Mouse (Mus musculus) adrenal gland, postnatal 25 days (tissue): ENCODE results near the gene Ippk. TPM values are rescaled to one million over a fixed set of nuclear protein-coding genes. Genes with fewer than 3 reads are reported as not detected.

Experiments used
- DNase-seq: peaks from one replicate; pipeline ENCODE4 v3.0.0; 2021; ENCODE audit warnings: mixed read lengths
- long read RNA-seq: library from polyadenylated mRNA; stranded (forward); transcript quantifications from one replicate; pipeline ENCODE4 v2.0.0, GENCODE M21; 2021
- total RNA-seq: library from RNA; stranded (reverse); gene quantifications from 2 replicates; pipeline ENCODE4 v1.2.3, GENCODE M21; 2021

Ippk gene
- total RNA-seq: 24.1 and 27.7 TPM in 2 replicates
- long read RNA-seq, full-length matches to known transcripts: 61 of 69 reads
- long read RNA-seq, partial matches to known transcripts: 3 of 69 reads
- long read RNA-seq, other reads (novel, unspliced or antisense): 5 of 69 reads

DNA sequence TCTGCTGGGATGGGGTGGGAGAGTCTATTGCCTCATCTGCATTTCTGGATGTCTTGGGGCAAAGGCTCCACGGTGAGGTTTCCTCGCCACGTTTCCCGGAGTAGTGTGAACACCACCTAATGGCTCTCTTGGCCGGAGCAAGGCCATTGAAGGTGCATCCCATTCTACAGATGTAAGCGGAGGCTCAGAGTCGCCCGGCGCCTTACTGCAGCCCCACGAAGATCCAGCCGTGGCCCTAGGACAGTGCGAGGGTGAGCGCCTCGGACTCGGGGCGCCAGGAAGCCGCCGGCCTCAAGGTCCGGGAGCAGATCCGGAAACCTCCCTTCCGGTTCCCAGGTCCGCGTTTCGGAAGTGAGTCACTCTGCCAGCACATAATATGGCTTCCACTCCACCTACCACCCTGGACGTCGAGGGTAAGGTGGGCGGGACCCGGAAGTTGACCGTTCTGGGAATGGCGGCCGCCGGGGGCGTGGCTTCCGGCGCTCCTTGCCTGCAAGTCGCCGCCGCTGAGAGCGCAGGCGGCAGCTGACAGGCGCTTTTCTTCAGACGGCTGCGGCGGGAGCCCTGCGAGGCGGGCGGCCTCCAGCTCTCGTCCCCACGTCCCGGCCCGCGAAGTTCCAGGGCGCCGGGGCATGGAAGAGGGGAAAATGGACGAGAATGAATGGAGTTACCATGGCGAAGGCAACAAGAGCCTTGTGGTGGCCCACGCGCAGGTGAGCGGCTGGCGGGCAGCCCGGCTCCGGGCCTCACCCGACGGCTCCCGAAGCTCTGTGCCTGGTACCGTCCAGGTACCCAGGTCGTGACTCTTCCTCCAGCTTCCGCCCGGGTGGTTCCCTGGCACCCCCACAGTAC lies at the start of gene Ippk:
Gene Ippk (plus strand): TSS at position 496 of the 852 bp plus-strand sequence.
- peak; percentile 97 for DNase-seq

DNA sequence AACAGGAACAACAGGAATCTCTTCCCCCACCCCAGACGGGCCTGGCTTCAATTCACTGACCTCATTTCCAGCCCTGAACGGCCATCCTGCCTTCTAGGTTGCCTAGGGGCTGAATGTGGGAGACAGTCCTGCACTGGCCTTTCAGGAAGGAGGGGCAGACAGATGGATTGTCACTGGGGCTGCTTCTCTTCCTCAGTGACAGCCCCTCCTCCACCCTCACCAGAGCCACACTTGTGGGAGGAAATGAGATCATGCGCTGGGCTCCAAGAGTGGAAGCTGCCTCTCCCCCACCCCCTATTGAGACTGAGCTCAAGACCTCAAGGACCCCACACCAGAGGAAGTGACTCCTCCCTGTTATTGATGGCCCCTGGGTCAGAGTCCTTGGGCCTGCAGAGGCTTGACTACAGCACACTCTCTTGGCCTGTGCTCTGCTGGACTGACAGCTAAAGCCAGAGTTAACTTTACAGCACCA lies 49.6 kb upstream of the Ippk start:
- DNase-seq: peak; percentile 55

DNA sequence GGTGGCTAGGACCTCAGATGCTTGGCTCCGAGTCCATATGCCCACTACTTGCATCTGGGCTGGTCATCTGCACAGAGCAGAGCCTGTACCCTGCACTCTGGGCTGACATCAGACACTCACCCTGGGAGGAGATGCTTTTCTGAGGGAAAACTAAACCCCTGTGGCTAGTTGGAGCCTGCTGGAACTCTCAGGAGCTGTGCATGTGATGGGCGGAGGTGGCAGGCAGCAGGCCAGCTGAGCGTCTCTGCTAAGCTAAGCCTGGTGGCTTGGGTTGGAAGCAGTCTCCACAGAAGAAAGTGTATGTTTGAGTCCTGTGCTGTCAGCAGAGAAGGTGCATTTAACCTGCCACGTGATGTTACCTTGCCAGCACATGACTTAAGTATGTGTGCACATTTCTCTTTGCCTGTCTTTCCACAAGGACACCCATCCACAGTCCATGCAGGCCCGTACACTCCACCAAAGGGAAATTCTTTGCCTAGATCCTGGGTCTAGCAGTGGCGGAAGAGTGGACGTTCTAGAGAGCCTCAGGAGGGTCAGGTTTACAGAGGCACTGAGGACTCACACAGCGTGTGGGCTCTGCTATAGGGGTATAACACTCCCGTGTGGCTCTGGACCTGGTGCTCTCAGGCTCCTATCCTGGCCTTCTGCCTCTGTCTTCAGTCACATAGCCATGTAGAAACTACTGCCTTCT lies 48.5 kb upstream of the Ippk start:
- no peak for DNase-seq

DNA sequence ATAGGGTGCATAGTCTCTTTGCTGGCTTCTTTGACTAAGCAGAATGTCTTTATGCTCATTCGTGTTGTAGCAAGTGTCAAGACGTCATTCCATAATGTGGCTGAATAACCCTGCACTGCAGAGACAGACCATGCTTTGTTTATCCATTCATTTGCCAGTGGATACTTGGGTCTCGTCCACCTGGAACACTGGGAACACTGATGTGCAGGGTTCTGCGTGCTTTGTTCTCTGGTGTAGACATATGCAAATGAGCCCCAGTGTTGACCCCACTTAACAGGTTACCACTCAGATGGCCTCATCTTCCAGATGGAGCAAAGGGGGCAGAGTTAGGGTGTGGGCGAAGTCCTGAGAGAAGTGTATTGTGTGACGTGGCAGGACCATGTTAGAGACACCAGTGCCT lies 46.7 kb upstream of the Ippk start:
- no peak for DNase-seq

DNA sequence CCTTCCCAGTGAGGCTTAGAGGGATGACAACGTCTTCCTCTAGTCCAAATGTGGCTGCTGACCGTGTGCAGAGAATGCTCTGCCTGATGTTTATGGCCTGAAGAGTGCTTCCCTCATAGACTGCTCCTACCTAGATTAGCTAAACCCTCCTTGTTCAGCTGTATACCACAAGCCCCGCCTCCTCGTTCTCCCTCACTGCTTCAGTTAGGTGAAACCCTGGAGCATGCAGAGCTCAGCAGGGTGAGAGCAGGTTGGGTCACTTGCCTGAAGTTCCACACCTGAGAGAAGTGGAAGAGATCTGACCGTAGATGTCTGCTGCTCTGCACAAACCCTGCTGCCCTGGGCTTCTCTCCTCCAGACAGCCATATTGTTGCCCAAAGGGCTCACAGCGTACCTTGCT lies 46.3 kb upstream of the Ippk start:
- DNase-seq: no peak

DNA sequence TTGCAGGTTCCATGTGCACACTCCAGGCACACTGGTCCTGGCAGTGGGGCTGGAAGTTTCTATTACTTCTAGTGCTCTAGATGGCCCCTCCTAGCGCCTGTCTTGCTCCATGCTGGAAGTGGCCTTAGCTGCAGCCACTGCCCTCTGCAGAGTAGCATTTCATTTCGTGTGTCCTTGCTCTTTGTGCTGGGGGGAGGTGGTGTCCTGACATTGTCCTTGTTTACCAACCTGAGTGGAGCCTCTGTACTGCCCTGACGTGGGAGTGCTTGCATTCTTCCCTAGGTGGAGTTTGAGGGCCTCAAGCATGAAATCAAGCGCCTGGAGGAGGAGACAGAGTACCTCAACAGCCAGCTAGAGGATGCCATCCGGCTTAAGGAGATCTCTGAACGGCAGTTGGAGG lies 43.4 kb upstream of the Ippk start:
- no peak for DNase-seq

DNA sequence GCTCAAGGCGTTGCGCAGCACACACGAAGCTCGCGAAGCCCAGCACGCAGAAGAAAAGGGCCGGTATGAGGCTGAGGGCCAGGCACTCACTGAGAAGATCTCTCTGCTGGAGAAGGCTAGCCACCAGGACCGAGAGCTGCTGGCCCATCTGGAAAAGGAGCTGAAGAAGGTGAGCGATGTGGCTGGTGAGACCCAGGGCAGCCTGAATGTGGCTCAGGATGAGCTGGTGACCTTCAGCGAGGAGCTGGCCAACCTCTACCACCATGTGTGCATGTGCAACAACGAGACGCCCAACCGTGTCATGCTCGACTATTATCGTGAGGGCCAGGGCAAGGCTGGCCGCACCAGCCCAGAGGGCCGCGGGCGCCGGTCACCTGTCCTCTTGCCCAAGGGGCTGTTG lies 41.7 kb upstream of the Ippk start:
- DNase-seq: no peak

DNA sequence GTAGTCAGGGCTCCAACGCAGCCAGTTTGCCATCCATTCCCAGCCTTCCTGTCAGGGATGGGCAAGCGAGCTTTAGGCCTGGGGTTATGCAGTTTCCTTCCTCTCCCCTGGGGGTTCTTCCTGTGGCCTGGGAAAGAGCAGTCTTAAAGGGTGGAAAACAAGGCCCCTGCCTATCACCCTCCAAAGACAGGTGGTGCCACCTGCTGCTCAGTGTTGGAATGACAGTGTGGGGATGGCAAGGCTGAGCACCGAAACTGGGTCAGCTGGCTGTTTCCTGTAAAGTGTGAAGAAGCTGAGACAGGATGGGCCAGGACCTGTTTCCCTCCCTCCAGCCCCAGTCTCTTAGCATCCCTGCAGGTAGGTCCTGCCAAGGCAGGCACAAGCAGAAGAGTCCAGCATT lies 39.8 kb upstream of the Ippk start:
- DNase-seq: peak; percentile 89

DNA sequence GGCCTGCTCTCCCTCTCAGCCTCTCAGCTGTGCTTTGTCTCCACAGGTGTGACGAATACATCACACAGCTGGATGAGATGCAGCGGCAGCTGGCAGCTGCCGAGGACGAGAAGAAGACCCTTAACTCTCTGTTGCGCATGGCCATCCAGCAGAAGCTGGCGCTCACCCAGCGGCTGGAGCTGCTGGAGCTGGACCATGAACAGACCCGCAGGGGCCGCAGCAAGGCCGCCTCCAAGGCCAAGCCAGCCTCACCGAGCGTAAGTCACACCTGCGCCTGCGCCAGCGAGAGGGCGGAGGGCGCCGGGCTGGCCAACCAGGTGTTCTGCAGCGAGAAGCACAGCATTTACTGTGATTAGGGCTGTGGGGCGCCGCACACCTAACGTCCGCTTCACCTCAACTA lies 38.1 kb upstream of the Ippk start:
- DNase-seq: no peak

DNA sequence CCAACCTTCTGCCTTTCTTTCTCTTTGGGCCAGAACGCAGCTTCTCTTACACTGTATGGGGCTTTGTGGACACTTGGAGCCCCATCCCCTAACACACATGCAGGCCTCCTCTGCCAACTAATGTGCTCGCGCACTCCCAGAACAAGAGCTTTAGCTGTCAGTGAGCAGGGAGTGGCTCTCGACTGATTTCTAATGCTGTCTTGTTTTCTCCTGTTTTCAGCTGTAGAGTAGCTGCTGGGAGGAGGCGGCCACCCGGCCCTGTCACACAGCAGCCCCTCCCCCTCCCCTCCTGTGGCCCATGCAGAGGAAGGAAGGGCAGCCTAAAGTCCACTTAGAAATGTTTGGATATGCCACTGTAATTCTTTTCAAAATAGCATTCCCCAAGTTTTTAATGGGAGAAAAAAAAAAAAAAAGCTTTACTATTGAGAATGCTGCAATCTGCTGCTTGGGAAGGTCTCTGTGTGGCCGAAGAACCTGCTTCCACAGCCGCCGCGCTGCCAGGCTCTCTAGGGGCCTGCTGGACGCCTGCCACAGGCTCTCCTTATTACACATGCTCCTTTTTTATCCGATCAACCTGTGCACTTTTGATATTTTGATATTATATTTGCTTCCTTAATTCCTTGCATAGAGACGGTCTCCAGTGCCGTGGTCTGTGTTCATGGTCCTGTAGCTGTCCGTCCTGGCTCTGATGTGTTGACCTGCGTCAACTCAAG lies 36.1 kb upstream of the Ippk start:
- DNase-seq: no peak

DNA sequence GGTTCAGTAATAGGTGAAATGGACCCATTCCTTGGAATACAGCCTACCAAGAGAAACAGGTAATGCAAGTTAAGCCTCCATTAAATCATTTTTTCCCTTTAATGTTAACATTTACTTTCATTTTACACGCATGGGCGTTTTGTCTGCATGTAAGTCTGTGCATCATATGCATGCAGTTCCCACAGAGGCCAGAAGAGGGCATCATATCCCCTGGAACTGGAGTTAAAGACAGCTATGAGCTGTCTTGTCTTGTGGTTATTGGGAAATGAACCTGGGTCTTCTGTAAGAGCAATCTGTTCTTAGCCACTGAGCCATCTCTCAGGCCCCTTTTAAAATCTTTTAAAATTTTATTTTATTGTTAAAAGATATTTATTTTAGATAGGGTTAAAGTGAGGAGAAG lies 29.7 kb upstream of the Ippk start:
- DNase-seq: no peak

DNA sequence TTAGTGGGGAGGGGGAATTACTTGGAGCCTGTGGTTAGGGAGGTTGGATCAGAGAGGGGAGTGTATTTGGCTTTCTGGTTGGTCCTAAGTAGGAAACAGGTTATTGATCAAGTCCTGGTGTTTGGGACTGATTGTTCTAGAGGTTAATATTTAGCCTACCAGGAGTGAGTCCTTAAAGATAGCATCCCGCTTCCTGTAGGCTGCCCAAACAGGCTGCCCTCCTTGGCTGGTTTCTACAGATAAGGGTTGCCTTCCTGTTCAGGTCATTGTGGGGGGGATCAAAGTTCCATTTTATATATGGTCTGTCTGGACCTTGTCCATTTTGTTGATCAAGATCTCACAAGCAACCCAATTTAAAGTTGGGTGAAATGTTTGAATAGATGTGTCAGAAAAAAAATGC lies 27.5 kb upstream of the Ippk start:
- no peak for DNase-seq

DNA sequence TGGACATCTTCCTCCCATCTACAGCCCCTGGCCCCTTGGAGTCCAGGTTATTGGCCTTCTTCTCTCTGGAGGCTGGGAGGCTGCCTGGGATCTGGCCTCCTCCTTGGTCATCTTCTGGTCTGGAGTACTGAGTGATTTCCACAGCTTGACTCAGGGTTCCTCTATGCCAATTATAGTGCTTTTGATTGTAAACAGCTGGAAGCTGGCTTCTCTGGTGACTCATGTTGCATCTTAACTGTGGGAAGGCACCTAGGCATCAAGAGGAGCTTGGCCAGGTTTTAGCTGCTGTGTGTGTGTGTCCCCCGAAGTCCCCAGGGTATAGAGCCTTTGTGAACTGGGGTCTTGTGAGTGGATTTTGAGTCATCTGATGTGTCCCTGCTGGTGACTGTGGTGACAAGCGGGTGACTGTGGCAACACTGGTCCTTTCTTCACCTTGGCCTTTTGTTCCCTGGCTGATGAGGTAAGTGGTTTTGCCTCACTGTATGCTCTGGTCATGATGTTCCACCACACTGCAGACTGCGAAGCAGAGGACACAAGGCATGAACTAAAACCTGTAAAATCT lies 26.1 kb upstream of the Ippk start:
- no peak for DNase-seq

DNA sequence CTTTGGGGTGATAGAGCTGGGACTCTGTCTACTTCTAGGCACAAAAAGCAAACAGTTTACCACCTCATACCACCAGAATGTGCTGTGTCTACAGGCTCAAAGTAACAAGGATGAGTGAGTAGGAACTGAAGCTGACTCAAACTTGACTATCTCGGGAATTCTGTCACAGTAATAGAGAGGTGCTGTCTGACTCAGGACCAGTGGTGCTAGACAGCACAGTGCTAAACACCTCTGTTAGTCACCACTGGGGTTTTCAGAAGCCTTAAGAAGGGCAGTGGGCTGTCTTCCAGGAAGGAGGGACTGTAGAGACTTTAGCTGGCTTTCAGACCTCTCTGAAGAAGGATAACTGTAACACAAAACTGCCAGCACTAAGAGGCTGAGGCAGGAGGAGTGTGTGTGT lies 24.3 kb upstream of the Ippk start:
- no peak for DNase-seq

DNA sequence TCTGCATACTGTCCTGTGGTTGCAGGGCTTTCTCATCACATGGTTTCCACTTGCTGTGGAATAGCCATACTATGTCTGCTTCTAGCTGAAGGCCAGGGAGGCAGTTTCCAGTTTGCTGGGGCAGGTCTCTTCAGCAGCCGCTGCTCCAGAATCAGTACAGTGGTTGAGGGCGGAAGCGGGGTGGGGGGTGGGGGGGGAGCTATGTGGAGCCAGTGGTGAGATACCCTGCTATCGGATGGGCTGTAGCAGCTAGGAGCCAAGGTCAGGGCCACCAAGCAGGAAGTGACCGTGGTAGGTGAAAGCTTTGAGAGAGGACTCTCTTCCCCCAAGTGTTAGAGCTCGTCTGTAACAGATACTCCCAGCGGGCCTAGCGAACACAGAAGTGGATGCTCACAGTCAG lies 22.9 kb upstream of the Ippk start:
- no peak for DNase-seq

DNA sequence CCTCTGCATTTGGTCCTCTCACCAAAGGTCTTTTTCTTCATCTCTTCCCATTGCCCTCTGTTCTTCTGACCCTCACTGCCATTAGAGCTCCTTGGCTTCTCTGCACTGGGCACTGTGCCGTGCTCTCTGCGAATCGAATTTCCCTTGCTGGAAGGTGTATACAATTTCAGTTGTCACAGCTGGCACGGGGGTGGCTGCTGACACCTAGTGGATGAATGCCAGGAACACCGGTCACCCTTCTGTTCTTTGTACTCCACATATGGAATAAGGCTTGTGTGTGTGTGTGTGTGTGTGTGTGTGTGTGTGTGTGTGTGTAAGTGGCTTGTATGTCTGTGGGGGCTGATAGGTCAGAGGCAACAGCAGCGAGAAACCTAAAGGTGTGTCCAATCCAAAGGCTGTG lies 20.9 kb upstream of the Ippk start:
- DNase-seq: no peak

DNA sequence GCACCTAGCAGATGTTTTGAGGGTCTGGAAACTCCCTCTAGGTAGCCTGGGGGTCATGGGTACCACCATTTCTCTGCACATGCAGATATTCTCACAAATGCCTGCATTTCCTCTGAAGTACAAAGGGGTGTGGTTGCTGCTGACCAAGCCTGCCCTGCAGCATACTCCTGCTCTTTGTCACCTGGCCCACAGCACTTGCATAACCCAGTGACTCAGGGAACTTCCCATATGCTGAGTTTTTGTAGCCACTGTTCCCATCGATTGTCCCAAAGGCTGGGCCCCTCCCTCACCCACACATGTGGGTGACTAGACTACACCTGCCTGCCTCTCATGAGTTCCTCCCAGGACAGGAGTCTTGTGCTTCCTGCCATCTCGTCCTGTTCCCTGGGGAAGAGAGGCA lies 18.4 kb upstream of the Ippk start:
- no peak for DNase-seq

DNA sequence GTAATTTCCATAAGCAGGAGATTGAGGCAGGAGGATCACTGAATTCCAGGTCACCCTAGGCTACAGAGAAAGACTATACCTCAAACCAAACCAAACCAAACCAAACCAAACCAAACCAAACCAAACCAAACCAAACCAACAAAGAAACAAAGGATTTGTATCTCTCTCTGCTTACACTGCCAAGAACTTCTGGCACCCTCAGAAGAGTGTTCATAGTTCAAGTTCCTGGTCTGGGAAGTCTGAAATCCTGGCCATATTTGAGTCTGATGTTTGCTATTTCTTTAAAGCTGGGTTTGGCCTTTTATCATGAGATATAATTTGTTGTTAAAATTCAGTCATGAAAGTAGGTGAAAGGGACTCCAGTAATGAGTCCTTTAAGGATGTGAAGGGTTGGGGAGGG lies 13.3 kb upstream of the Ippk start:
- DNase-seq: no peak

DNA sequence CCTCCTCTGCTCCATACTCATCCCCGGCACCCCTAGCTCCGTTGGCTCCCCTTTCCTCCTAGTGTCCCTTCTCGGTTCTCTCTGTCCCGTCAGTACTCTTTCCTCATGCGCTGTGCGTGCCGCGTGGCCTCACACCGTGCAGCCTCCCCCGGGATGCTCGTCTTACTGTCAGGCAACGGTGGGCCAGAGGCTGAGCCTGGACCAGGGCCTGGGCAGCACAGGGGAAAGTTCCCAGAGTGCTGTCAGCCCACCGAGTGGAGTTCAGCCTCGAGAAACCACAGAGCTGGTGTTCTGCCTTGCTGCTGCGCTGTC lies 513 bp downstream of the Ippk start:
- DNase-seq: peak; percentile 24

DNA sequence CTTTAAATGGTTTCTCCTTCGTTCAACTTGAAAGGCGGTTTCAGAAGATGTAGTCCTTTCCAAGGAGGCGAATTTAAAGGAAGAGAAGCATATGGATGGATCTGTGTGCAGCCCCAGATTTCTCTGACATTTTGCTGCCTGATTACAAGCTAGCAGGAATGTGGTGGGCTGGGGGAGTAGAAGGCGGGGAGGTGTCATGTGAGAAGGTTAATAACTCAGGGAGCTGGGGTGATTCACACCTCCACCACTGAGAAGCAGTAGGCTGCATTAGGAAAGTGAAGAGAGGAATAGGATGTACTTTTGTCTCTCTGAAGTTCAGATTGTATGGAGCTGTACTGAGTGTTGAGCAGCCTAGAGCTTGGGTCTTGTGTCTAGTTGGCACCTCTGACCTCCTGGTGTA lies 910 bp downstream of the Ippk start:
- DNase-seq: no peak

DNA sequence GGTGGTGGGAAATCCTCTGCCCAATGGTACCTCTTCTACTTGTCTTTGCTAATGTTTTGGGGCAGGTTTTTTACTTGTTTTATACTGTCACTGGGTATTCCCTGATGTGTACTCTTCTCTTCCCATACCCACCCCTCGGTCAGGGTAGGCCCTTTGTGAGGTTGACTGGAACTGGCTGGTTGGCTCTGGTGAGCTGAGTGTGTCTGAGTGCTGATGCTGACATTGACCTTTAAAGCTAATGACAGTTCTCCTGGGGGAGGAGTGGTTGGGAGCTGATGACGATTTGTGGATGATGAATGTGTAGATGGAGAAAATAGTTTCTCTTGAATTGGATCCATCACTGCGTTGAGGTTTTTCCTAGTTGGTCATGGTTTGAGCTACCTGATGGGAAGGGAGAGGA lies 5.7 kb downstream of the Ippk start:
- peak; percentile 33 for DNase-seq

DNA sequence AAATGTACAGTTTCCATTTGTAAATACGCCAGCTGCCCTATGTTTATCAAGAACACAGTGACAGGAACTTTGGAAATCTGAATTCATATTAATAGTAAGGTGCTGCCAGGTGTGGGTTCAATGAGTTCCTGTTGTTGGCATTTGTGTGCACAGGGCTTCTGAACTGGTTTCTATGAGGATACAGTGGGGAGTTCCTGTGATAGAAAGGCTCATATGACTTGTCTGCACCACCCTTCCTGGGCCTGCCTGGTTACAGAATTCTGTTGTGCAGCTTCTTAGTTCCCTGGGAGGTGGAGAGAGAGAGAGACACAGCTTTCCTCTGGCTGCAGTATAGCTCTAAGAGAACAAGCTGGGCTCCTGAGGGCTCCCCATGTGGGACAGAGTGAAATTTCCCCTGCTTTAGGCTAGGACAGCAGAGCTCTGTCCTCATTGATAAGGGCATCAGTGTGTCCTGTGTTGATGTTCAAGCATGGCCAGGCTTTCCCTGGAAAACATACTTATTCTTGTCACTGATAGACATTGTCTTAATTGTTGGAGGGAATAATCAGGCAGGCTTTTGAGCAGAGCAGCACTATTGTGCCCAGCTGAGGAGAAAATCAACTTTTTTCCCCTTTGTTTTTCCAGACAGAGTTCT lies 7.1 kb downstream of the Ippk start:
- DNase-seq: no peak
